Mouse (Mus musculus): ENCODE data around the gene Tubgcp2. TPM values are rescaled to one million over a fixed set of nuclear protein-coding genes. Genes with fewer than 3 reads are reported as not detected.

Gene Tubgcp2
- polyA plus RNA-seq (2015; fragmentation: Illumina TruSeq; extraction: RNeasy Lipid Tissue Mini Kit (QIAGEN cat#74804); ENCODE audit: low read depth, low replicate concordance): 29.0 TPM

GRCm38 (mm10) chr7:140036281-140037170, at the start of gene Tubgcp2, which contains the start of gene Zfp511:
Tubgcp2 (minus strand) TSS chr7:140036669.
Zfp511 (plus strand) TSS chr7:140036391.

DNA sequence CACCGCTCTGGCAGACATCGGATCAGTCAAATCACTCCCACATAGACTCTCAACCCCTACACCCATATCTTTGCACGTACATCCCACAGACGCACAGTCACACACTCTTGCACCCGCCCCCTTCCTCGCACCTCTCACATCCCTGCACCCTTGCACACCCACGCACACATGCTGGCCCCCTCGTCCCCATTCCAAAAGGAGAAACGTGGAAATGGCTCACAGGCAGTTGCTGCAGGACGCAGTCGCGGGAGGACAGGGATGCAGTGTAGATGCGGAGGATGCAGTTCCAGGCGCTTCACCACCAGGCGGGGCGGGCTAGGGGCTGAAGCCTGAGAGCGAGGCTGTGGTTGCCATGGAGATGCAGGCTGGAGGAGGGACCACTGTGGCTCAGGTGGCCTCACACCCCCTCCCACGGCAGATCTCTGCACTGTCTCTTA, 45.8 kb upstream of the Tubgcp2 start, which contains the start of gene Caly:
Gene Caly, minus strand, starts transcription at position 307 of the 437 bp plus-strand sequence.

GRCm38 (mm10) chr7:140048361-140049114, 12.1 kb upstream of the Tubgcp2 start, which contains the start of gene Msx3:
Msx3 (minus strand) TSS chr7:140049089.

DNA sequence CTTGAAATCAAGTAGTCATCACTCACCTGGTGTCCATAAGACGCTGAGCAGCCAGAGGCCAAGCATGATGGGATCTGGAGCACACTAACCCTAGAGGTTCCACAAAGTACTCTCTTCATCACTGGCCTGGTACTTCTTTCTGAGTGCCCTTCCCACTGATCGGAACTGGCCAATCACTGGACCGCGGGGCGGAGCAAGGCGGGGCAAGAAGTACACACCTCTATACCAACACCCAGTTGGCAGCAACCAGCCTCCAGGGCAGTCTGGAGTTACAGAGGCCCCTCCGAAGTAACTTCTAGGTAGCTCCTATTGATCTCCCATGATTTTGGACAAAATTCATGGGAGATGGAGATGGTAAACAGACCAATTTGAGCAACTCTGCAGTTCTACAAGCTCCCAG, 44.1 kb downstream of the Tubgcp2 start, which contains the start of gene Adam8:
Gene Adam8, minus strand, starts transcription at position 157 of the 400 bp plus-strand sequence.

DNA sequence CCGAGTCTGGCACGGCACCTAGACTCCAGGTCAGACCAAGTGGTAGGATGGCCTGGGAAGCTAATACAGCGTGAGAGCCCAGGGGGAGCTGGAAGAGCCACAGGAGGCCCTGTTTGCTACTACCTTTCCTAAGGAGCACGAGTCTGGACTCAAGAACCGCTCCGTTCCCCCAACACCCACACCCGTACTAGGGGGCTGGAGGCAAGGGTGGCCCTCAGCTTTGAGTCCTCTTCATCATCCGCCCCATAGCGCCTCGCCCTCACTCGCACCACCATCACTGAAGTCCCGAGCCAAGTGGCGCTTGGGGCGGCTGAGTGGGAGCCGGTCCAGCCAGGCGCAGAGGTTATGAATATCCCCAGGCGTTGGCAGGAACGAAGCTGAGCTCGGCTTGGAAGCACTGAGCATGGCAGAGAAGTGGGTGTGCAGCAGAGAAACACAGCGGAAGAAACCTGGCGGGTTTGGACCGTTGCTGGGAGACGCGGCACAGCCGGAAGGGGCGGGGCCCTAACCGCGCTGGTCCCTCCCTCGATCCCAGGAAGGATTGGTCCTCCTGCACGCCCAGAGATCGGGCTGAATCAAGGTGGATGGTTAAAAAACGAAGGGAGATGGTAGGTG, 58.1 kb downstream of the Tubgcp2 start, which contains the start of gene 6430531B16Rik:
Gene 6430531B16Rik, minus strand, starts transcription at position 478 of the 615 bp plus-strand sequence.

Other genes starting within 250 kb of the Tubgcp2 start
- gene Adgra1, start 202.5 kb downstream of the Tubgcp2 start, polyA plus RNA-seq (2015; fragmentation: Illumina TruSeq; extraction: RNeasy Lipid Tissue Mini Kit (QIAGEN cat#74804); ENCODE audit: low read depth, low replicate concordance): 32.8 TPM
- 51.5 TPM for gene Kndc1, start 142.0 kb downstream of the Tubgcp2 start, polyA plus RNA-seq (2015; fragmentation: Illumina TruSeq; extraction: RNeasy Lipid Tissue Mini Kit (QIAGEN cat#74804); ENCODE audit: low read depth, low replicate concordance)
- not detected for gene Utf1, start 92.9 kb downstream of the Tubgcp2 start, polyA plus RNA-seq (2015; fragmentation: Illumina TruSeq; extraction: RNeasy Lipid Tissue Mini Kit (QIAGEN cat#74804); ENCODE audit: low read depth, low replicate concordance)
- gene 6430531B16Rik, start 57.9 kb downstream of the Tubgcp2 start, polyA plus RNA-seq (2015; fragmentation: Illumina TruSeq; extraction: RNeasy Lipid Tissue Mini Kit (QIAGEN cat#74804); ENCODE audit: low read depth, low replicate concordance): 0.48 TPM
- gene Adam8, start 44.1 kb downstream of the Tubgcp2 start, polyA plus RNA-seq (2015; fragmentation: Illumina TruSeq; extraction: RNeasy Lipid Tissue Mini Kit (QIAGEN cat#74804); ENCODE audit: low read depth, low replicate concordance): 3.3 TPM
- 33.5 TPM for gene Zfp511, start 278 bp downstream of the Tubgcp2 start, polyA plus RNA-seq (2015; fragmentation: Illumina TruSeq; extraction: RNeasy Lipid Tissue Mini Kit (QIAGEN cat#74804); ENCODE audit: low read depth, low replicate concordance)
- not detected for gene Msx3, start 12.4 kb upstream of the Tubgcp2 start, polyA plus RNA-seq (2015; fragmentation: Illumina TruSeq; extraction: RNeasy Lipid Tissue Mini Kit (QIAGEN cat#74804); ENCODE audit: low read depth, low replicate concordance)
- gene Caly, start 45.9 kb upstream of the Tubgcp2 start, polyA plus RNA-seq (2015; fragmentation: Illumina TruSeq; extraction: RNeasy Lipid Tissue Mini Kit (QIAGEN cat#74804); ENCODE audit: low read depth, low replicate concordance): 302 TPM
- gene Prap1, start 56.7 kb upstream of the Tubgcp2 start, polyA plus RNA-seq (2015; fragmentation: Illumina TruSeq; extraction: RNeasy Lipid Tissue Mini Kit (QIAGEN cat#74804); ENCODE audit: low read depth, low replicate concordance): not detected
- 83.3 TPM for gene Fuom, start 65.8 kb upstream of the Tubgcp2 start, polyA plus RNA-seq (2015; fragmentation: Illumina TruSeq; extraction: RNeasy Lipid Tissue Mini Kit (QIAGEN cat#74804); ENCODE audit: low read depth, low replicate concordance)
- gene Paox, start 79.1 kb upstream of the Tubgcp2 start, polyA plus RNA-seq (2015; fragmentation: Illumina TruSeq; extraction: RNeasy Lipid Tissue Mini Kit (QIAGEN cat#74804); ENCODE audit: low read depth, low replicate concordance): 7.1 TPM
- gene Echs1, start 79.8 kb upstream of the Tubgcp2 start, polyA plus RNA-seq (2015; fragmentation: Illumina TruSeq; extraction: RNeasy Lipid Tissue Mini Kit (QIAGEN cat#74804); ENCODE audit: low read depth, low replicate concordance): 90.6 TPM
- 28.6 TPM for gene Mtg1, start 100.9 kb upstream of the Tubgcp2 start, polyA plus RNA-seq (2015; fragmentation: Illumina TruSeq; extraction: RNeasy Lipid Tissue Mini Kit (QIAGEN cat#74804); ENCODE audit: low read depth, low replicate concordance)
- 96.6 TPM for gene Sprn, start 118.2 kb upstream of the Tubgcp2 start, polyA plus RNA-seq (2015; fragmentation: Illumina TruSeq; extraction: RNeasy Lipid Tissue Mini Kit (QIAGEN cat#74804); ENCODE audit: low read depth, low replicate concordance)
- not detected for gene Olfr522, start 128.1 kb upstream of the Tubgcp2 start, polyA plus RNA-seq (2015; fragmentation: Illumina TruSeq; extraction: RNeasy Lipid Tissue Mini Kit (QIAGEN cat#74804); ENCODE audit: low read depth, low replicate concordance)
- not detected for gene Olfr523, start 136.5 kb upstream of the Tubgcp2 start, polyA plus RNA-seq (2015; fragmentation: Illumina TruSeq; extraction: RNeasy Lipid Tissue Mini Kit (QIAGEN cat#74804); ENCODE audit: low read depth, low replicate concordance)
- gene Olfr524, start 169.3 kb upstream of the Tubgcp2 start, polyA plus RNA-seq (2015; fragmentation: Illumina TruSeq; extraction: RNeasy Lipid Tissue Mini Kit (QIAGEN cat#74804); ENCODE audit: low read depth, low replicate concordance): not detected
- not detected for gene Cd163l1, start 181.6 kb upstream of the Tubgcp2 start, polyA plus RNA-seq (2015; fragmentation: Illumina TruSeq; extraction: RNeasy Lipid Tissue Mini Kit (QIAGEN cat#74804); ENCODE audit: low read depth, low replicate concordance)
- not detected for gene 5830411N06Rik, start 210.6 kb upstream of the Tubgcp2 start, polyA plus RNA-seq (2015; fragmentation: Illumina TruSeq; extraction: RNeasy Lipid Tissue Mini Kit (QIAGEN cat#74804); ENCODE audit: low read depth, low replicate concordance)